ENCODE assay signal across 8 mouse cellular contexts in the genomic region with DNA sequence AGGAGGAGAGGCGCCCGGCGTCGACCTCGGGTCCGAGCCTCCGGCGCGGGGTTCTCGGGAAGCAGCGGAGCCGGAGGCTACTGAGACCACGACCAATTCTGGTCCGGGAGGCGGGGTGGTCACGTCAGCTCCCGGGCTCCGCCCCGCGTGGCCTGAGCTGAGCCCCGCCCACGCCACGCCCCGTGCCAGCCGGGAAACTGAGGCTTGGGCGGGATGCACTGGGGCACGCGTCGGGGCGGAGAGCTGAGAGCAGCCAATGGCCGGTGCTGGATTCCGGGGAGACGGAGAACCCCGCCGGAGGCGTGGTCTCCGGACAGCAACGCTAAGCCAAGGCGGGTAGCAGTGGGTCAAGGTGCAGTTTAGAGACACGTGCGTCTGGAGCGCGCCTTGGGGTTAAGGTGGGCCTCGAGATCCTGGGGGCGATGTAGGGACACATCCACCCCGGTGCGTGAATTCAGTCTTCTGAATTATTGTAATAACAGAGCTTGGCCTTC. TPM values are rescaled to one million over a fixed set of nuclear protein-coding genes. Genes with fewer than 3 reads are reported as not detected.
DNase-seq lines count a peak whose midpoint lies in the region; ATAC-seq and TF ChIP-seq lines count a peak whose summit lies in the region.

A gene (minus strand): TSS at position 133 of the 494 bp plus-strand sequence.

- peak; percentile 73 for ATAC-seq in embryonic facial prominence, embryonic 15.5 days (ENCODE audit: insufficient number of reproducible peaks, low FRiP score, low TSS enrichment, low read depth)

- peaks cover 8% of the 10 kb centered on the region for H3K4me1 ChIP-seq in bone marrow macrophage, adult 2 months (ENCODE audit: control insufficient read depth, insufficient read depth, low read length)
- peaks cover 21% of the 10 kb centered on the region for H3K4me1 ChIP-seq in embryonic facial prominence, embryonic 15.5 days
- H3K4me1 ChIP-seq in heart, adult 2 months (ENCODE audit: control insufficient read depth, insufficient read depth, low read length) = no peaks in the 10 kb centered on the region
- peaks cover 43% of the 10 kb centered on the region for H3K4me1 ChIP-seq in midbrain, embryonic 10.5 days

- peaks cover 18% of the 10 kb centered on the region for H3K36me3 ChIP-seq in embryonic facial prominence, embryonic 15.5 days
- no peaks in the 10 kb centered on the region for H3K36me3 ChIP-seq in heart, adult 2 months (ENCODE audit: control insufficient read depth, insufficient read depth, low read length)
- peaks cover 23% of the 10 kb centered on the region for H3K36me3 ChIP-seq in midbrain, embryonic 10.5 days

- TF ChIP-seq CTCF in bone marrow macrophage, adult 2 months (IDR thresholded peaks at IDR 0.05; ENCODE audit: low read depth, low read length) = no peak
- TF ChIP-seq CTCF in heart, adult 2 months (IDR thresholded peaks at IDR 0.05) = no peak

- peak; percentile 93 for DNase-seq in 416B (ENCODE audit: low read depth)
- peak; percentile 83 for DNase-seq in heart, adult 2 months
- peak; percentile 84 for DNase-seq in kidney, adult 18-20 months
- peak; percentile 74 for DNase-seq in left cerebral cortex, postnatal 4 days
- DNase-seq in midbrain, embryonic 10.5 days (ENCODE audit: low spot score) = peak; percentile 89
- DNase-seq in spleen, adult 12 weeks (ENCODE audit: low spot score) = peak; percentile 77

- under 1% methylated on average over 47 of the region's 47 CpGs for WGBS in embryonic facial prominence, embryonic 15.5 days
- under 1% methylated on average over 47 of the region's 47 CpGs for WGBS in heart, adult 2 months
- under 1% methylated on average over 47 of the region's 47 CpGs for WGBS in midbrain, embryonic 10.5 days

- H3K4me3 ChIP-seq in bone marrow macrophage, adult 2 months (ENCODE audit: insufficient read depth, low read length) = peak within 1 kb of the TSS; percentile 74
- H3K4me3 ChIP-seq in embryonic facial prominence, embryonic 15.5 days (replicated peaks) = peak within 1 kb of the TSS; percentile 86
- peak within 1 kb of the TSS; percentile 93 for H3K4me3 ChIP-seq in heart, adult 2 months
- H3K4me3 ChIP-seq in midbrain, embryonic 10.5 days = peak within 1 kb of the TSS; percentile 81

- H3K27me3 ChIP-seq in embryonic facial prominence, embryonic 15.5 days = no peaks in the 10 kb centered on the region
- H3K27me3 ChIP-seq in heart, adult 2 months (ENCODE audit: control insufficient read depth, insufficient read depth, low read length) = no peaks in the 10 kb centered on the region
- H3K27me3 ChIP-seq in midbrain, embryonic 10.5 days (ENCODE audit: low read depth, poor library complexity, severe bottlenecking) = peaks cover 22% of the 10 kb centered on the region; the same call in 1 of the 2 replicates

- peak within 1 kb of the TSS; percentile 81 for H3K27ac ChIP-seq in bone marrow macrophage, adult 2 months (ENCODE audit: insufficient read depth, low read depth, low read length)
- peak within 1 kb of the TSS; percentile 83 for H3K27ac ChIP-seq in embryonic facial prominence, embryonic 15.5 days (replicated peaks)
- H3K27ac ChIP-seq in heart, adult 2 months = peak within 1 kb of the TSS; percentile 77
- H3K27ac ChIP-seq in midbrain, embryonic 10.5 days (replicated peaks) = peak within 1 kb of the TSS; percentile 90

- intact Hi-C loops in heart, adult 2 months (cut with DNase I) = loop anchor here (5.0 to 10.0 kb wide), 2 partner anchors 119 to 307 kb away; a partner anchor contains a TSS
- intact Hi-C loops in left cerebral cortex, postnatal 4 days (cut with DNase I) = loop anchor here (10.0 kb wide), 1 partner anchor 287 kb away; a partner anchor contains a TSS

- H3K79me2 ChIP-seq in heart, adult 2 months (replicated peaks; ENCODE audit: control insufficient read depth, insufficient read depth, low read length) = no peaks in the 10 kb centered on the region

- no peaks in the 10 kb centered on the region for H3K9me3 ChIP-seq in embryonic facial prominence, embryonic 15.5 days (replicated peaks)
- H3K9me3 ChIP-seq in midbrain, embryonic 10.5 days (replicated peaks) = no peaks in the 10 kb centered on the region

- no peak for TF ChIP-seq EP300 in heart, adult 2 months (IDR thresholded peaks at IDR 0.05; ENCODE audit: insufficient read depth, low read depth, low read length)

- peak within 1 kb of the TSS; percentile 67 for H3K9ac ChIP-seq in embryonic facial prominence, embryonic 15.5 days
- H3K9ac ChIP-seq in heart, adult 2 months (ENCODE audit: low read depth, low read length) = peak within 1 kb of the TSS; percentile 62

- peak within 1 kb of the TSS; percentile 96 for H3K4me2 ChIP-seq in embryonic facial prominence, embryonic 15.5 days (replicated peaks)

- no peak for TF ChIP-seq POLR2A in bone marrow macrophage, adult 2 months (IDR thresholded peaks at IDR 0.05; ENCODE audit: borderline replicate concordance, low read depth, low read length)
- 0 out of 2 replicates have a peak, but pooled peaks have one; percentile 24 for TF ChIP-seq POLR2A in heart, adult 2 months (IDR thresholded peaks at IDR 0.05; ENCODE audit: insufficient read depth, low read depth, low read length)

RNA-seq across cellular contexts. Expression of the gene that starts here (rescaled TPM):
- polyA plus RNA-seq in bone marrow macrophage, adult 2 months (2012; ENCODE audit: insufficient read depth, insufficient read length, missing spikeins) = 53.5 and 59.4 TPM in 2 replicates
- 83.0 and 83.6 TPM in 2 replicates for polyA plus RNA-seq in embryonic facial prominence, embryonic 15.5 days (2015; fragmentation: Nextera tagmentation; extraction: Ambion mirVana)
- total RNA-seq in heart, adult 2 months (2021) = 1 to 10 TPM; 6.8 to 7.3 TPM
- polyA plus RNA-seq in heart, adult 2 months (2012; rRNA removed) = 32.3 and 65.5 TPM in 2 replicates
- total RNA-seq in left cerebral cortex, postnatal 4 days (2021) = 100 to 1,000 TPM; 107 TPM
- 118 and 122 TPM in 2 replicates for polyA plus RNA-seq in midbrain, embryonic 10.5 days (2016; fragmentation: Nextera tagmentation; extraction: Ambion mirVana)

Comparison
In these comparisons a context has a peak if more than half of its experiments do, and no peak if none do; other contexts are left out.
1. Peak in every context shown above with its lines: DNase-seq, ATAC-seq, H3K4me3 ChIP-seq and H3K27ac ChIP-seq.
2. RNA of the gene that starts here (total RNA-seq): 107 TPM in left cerebral cortex, postnatal 4 days; 6.8 to 7.3 TPM in heart, adult 2 months; every median in the first group is over 10 times any median in the second.